Mouse (Mus musculus): ENCODE data around the gene Rac2. TPM values are rescaled to one million over a fixed set of nuclear protein-coding genes. Genes with fewer than 3 reads are reported as not detected.

Rac2 gene
- polyA plus RNA-seq, 1 experiment from 2014 or later: 13.0 TPM

DNA sequence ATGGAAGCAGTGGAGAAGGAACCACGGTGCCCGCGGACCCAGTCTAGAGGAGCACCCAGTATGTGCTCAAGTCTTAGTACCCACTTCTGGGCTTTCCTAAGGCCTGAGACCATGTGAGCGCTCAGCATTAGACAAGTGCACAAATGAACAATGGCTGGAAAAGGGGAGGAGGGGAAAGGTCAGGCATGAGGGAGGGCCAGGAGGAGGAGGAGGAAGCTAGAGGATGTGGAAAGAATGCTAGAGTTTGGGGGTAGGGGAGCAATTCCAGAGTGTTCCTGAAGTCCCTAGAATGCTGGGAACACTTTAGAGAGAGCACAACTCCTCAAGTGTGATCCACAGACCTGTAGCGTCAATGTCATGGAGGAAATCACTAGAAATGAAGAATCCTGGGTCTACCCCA is 48.4 kb downstream of the Rac2 start:
- Histone ChIP-seq H3K27me3 (ENCODE audit: insufficient read depth, poor library complexity, severe bottlenecking) (peaks cover 17% of the 10 kb centered on the region; the same call in 1 of the 2 replicates), H3K9me3 (no peaks in the 10 kb centered on the region), H3K4me1 (peaks cover 44% of the 10 kb centered on the region), H3K36me3 (peaks cover 5% of the 10 kb centered on the region), H3K27ac (no peak overlapping the region; the same call in 1 of the 2 replicates), H3K4me3 (no peak overlapping the region)
- no peak for DNase-seq (ENCODE audit: low spot score)
- WGBS: 84% methylated on average over 5 of the region's 5 CpGs

DNA sequence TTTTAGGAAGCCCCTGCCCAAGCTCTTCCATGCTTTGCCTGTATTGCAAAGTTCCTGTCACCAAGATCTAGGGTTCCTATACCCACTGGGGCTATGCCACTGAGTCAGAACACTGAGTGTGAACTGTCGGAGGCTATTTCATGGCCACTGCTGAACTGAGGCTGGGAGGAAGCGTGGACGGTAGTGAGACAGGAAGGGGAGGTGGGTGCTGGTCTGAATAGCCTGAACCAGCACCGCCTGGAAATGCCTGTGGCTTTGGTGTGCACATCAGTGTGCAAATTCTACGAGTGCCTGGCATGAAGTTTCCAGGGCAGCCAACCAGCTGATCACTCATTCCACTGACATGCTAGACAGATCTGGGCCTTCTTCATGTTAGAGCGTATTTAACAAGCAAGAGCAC is 50.7 kb downstream of the Rac2 start:
- no peak overlapping the region for H3K4me3 ChIP-seq
- 77% methylated on average over 6 of the region's 6 CpGs for WGBS
- no peaks in the 10 kb centered on the region for H3K9me3 ChIP-seq
- no peak for DNase-seq (ENCODE audit: low spot score)
- peaks cover 5% of the 10 kb centered on the region for H3K36me3 ChIP-seq
- H3K27ac ChIP-seq: no peak overlapping the region
- peaks cover 17% of the 10 kb centered on the region; the same call in 1 of the 2 replicates for H3K27me3 ChIP-seq (ENCODE audit: insufficient read depth, poor library complexity, severe bottlenecking)
- peaks cover 37% of the 10 kb centered on the region for H3K4me1 ChIP-seq

DNA sequence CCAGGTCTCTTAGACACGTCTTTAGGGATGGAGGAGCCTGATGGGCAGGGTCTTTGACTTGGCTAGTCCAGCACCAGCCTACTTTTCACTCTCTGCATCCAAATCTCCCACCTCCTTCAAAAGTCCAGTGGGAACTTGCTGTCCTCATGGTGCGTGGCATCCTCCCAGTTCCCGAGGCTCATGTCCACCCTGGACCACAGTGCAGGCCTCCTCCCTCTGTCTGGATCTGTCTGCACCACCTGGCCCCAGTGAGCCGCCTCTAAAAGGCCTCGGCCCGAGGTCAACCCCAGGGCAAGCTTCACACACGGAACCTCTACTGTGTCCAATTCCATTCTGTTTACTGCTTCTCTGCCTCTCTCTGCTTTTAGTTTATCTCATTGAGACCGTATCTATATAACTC is 51.3 kb downstream of the Rac2 start:
- H3K4me3 ChIP-seq: no peak overlapping the region
- peaks cover 5% of the 10 kb centered on the region for H3K36me3 ChIP-seq
- H3K4me1 ChIP-seq: peaks cover 37% of the 10 kb centered on the region
- no peaks in the 10 kb centered on the region for H3K9me3 ChIP-seq
- WGBS: 77% methylated on average over 8 of the region's 8 CpGs
- no peak overlapping the region for H3K27ac ChIP-seq
- no peak for DNase-seq (ENCODE audit: low spot score)
- H3K27me3 ChIP-seq (ENCODE audit: insufficient read depth, poor library complexity, severe bottlenecking): peaks cover 17% of the 10 kb centered on the region; the same call in 1 of the 2 replicates

DNA sequence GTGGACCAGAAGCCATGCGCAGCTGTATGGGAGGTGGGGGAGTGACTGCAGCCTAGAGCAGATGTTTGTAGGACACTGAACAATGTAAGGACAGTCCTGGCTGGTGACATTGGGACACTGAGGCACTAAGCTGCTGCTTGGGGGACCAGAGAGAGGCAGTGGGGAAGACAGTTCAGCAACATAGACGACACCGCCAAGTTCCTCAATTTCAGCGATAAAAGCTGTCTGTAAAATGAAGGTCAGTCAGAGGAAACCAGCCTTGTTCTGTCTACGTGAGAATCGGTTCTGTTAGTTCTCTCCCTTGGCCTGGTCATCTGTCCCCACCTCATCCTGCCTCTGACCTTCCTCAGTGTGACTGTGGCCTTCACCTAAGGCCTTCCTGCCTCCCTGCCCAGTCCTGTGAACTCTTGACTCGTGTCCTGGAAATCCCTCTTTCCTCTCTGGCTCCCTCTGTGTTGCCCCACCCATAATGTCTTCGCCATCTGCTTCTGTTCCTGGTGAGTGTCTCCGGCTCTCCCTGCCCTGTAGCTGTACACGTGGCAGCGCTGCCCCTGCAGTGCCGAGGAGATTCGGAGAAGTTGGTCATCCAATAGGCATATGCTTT is 52.4 kb downstream of the Rac2 start:
- peaks cover 4% of the 10 kb centered on the region for H3K36me3 ChIP-seq
- DNase-seq (ENCODE audit: low spot score): no peak
- H3K9me3 ChIP-seq: no peaks in the 10 kb centered on the region
- H3K27me3 ChIP-seq (ENCODE audit: insufficient read depth, poor library complexity, severe bottlenecking): peaks cover 17% of the 10 kb centered on the region; the same call in 1 of the 2 replicates
- H3K4me3 ChIP-seq: no peak overlapping the region
- 68% methylated on average over 13 of the region's 13 CpGs for WGBS
- H3K27ac ChIP-seq: 0 out of 2 replicates have a peak overlapping the region, but pooled peaks have one; percentile 22
- H3K4me1 ChIP-seq: peaks cover 37% of the 10 kb centered on the region

DNA sequence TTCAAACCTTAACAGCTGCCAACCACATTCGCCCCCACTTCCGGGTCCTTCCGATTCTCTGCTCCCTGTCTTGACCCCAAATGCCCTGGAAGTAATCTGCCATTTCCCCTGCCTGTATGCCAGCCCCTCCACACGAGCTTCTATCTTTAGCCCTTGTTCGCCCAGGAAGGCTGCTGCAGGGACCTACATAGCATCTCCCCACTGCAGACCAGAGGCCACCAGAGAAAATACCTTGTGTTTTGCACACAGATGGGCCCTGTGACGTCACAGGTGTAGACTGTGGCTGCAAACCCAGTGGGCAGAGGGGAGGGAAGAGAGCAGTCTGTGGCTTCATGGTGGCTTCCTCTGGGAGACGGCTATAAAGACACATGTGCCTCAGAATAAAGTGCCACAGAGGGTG is 54.4 kb downstream of the Rac2 start:
- Histone ChIP-seq H3K27ac (peak overlapping the region; percentile 36; the same call in 1 of the 2 replicates), H3K9me3 (no peaks in the 10 kb centered on the region), H3K36me3 (no peaks in the 10 kb centered on the region), H3K4me3 (no peak overlapping the region), H3K27me3 (ENCODE audit: insufficient read depth, poor library complexity, severe bottlenecking) (no peaks in the 10 kb centered on the region; the same call in 1 of the 2 replicates), H3K4me1 (peaks cover 35% of the 10 kb centered on the region)
- DNase-seq (ENCODE audit: low spot score): no peak
- WGBS: 62% methylated on average over 7 of the region's 7 CpGs

DNA sequence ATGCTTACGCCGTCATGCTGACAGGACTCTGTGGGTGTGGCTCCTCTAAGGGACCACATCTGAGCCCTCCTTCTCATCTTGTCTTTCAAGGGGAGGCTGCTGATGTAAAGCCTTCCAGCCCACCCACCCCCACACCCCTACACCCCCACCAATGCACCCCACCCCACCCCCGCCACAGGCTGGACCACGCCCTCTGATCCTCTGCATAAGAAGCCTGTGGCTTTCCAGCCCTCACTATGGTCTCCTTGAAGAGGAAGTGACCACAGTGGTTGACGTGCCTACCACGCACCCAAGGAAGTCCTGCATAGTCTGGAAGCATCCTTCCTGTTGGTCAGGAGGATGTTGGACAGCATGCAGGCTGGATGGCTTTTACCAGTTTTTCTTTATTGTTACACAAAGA is 56.8 kb downstream of the Rac2 start:
- no peaks in the 10 kb centered on the region for H3K27me3 ChIP-seq (ENCODE audit: insufficient read depth, poor library complexity, severe bottlenecking)
- DNase-seq (ENCODE audit: low spot score): no peak
- H3K4me3 ChIP-seq: no peak overlapping the region
- no peak overlapping the region for H3K27ac ChIP-seq
- WGBS: 75% methylated on average over 6 of the region's 6 CpGs
- no peaks in the 10 kb centered on the region for H3K9me3 ChIP-seq
- H3K4me1 ChIP-seq: peaks cover 22% of the 10 kb centered on the region
- H3K36me3 ChIP-seq: no peaks in the 10 kb centered on the region

DNA sequence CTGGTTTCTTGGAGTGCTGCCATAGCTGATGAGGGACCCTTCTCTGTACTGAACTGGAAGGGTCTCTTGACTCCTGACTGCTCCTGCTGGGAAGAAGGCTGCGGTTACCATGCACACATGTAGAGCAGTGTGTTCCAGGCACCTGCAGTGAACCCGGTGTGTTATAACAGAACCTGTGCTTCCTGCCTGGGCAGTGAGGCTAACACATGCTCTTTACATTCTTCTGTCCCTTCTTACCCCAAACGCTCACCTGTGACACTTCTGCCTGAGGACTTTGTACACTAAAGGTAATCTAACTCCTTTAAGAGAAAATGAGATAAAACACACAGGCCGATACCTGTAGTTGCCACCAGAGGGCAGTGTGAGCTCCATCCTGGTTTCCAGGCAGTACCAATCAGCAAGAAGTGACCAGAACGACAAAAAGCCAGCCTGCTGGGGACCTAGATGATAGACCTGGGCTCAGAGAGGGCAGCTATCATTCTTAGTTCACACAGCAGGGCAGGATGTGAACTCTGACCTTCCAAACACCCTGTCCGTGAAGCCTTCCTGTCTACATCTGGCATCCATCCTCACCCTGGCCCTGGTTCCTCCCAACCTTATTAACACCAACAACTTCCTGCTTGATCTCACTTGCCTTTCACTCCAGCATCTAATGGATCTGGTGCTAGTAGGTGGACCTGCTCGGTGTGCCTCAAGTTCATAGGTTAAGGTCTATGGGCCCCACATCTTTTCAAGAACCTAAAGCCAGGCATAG is 58.0 kb downstream of the Rac2 start:
- Histone ChIP-seq H3K4me3 (no peak overlapping the region), H3K27me3 (ENCODE audit: insufficient read depth, poor library complexity, severe bottlenecking) (no peaks in the 10 kb centered on the region), H3K4me1 (peaks cover 25% of the 10 kb centered on the region), H3K36me3 (no peaks in the 10 kb centered on the region), H3K27ac (peak overlapping the region; percentile 25), H3K9me3 (no peaks in the 10 kb centered on the region)
- WGBS: 30% methylated on average over 7 of the region's 7 CpGs
- DNase-seq (ENCODE audit: low spot score): peak; percentile 86

DNA sequence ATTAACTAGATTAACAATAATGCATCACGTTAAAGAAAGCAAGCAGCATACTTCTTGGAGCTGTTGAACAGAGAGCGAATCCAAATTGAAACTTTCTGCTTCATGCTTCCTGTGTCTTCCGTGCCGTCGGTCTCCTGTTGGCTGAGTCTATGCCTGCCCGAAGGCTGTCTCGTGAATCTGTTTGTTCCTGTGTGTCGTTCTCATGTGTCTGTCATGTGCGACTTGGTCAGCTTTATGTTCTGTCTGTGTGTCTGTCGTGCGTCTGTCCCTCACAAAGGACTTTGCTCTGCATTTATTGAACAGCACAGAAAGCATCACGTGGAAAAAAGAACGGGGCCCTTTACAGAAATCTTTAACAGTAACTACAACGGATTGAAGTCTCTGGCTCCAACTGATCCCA is 59.6 kb downstream of the Rac2 start:
- DNase-seq (ENCODE audit: low spot score): no peak
- peaks cover 22% of the 10 kb centered on the region for H3K4me1 ChIP-seq
- no peak overlapping the region for H3K27ac ChIP-seq
- H3K27me3 ChIP-seq (ENCODE audit: insufficient read depth, poor library complexity, severe bottlenecking): no peaks in the 10 kb centered on the region
- H3K9me3 ChIP-seq: no peaks in the 10 kb centered on the region
- no peak overlapping the region for H3K4me3 ChIP-seq
- H3K36me3 ChIP-seq: no peaks in the 10 kb centered on the region
- WGBS: 83% methylated on average over 14 of the region's 14 CpGs

DNA sequence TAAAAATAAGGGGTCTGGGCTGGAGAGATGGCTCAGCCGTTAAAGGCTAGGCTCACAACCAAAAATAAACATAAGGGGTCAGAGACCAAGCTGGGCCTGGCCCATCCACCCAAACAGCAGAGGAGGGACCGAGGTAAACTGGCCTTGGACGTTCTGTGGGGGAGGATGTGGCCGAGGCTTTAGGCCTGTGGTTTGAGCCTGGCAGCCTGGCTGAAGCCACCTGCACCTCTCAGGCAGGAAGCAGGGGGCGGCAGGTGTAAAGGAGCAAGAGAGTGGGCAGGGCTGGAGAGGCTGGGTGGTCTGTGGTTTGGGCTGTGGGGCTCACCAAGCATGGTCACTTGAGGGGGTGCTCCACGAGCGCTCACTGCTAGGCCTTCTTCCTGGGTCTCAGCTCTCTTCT is 60.6 kb downstream of the Rac2 start:
- H3K36me3 ChIP-seq: no peaks in the 10 kb centered on the region
- no peaks in the 10 kb centered on the region for H3K9me3 ChIP-seq
- 71% methylated on average over 7 of the region's 7 CpGs for WGBS
- peaks cover 18% of the 10 kb centered on the region for H3K4me1 ChIP-seq
- no peak overlapping the region for H3K4me3 ChIP-seq
- no peak overlapping the region for H3K27ac ChIP-seq
- no peaks in the 10 kb centered on the region for H3K27me3 ChIP-seq (ENCODE audit: insufficient read depth, poor library complexity, severe bottlenecking)
- no peak for DNase-seq (ENCODE audit: low spot score)

DNA sequence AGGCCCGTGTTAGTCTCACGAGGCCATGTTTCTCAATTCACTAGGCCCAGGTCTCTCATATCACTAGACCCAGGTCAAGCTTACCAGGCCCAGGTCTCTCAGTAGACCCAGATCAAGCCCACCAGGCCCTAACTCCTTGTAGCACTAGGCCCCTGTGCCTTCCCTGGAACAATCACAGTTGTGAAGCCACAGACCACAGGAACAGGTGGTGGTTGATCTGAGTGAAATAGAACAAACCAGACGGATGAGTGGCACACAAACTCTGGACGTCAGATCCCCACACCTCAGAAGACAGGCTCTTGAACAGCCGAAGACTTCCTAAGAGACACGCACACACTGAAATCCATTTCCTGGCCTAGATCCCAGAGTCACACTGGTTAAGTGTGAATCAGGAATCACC is 61.8 kb downstream of the Rac2 start:
- no peaks in the 10 kb centered on the region for H3K36me3 ChIP-seq
- no peaks in the 10 kb centered on the region for H3K9me3 ChIP-seq
- DNase-seq (ENCODE audit: low spot score): no peak
- H3K4me1 ChIP-seq: peaks cover 18% of the 10 kb centered on the region
- 85% methylated on average over 6 of the region's 6 CpGs for WGBS
- H3K4me3 ChIP-seq: no peak overlapping the region
- no peak overlapping the region for H3K27ac ChIP-seq
- no peaks in the 10 kb centered on the region for H3K27me3 ChIP-seq (ENCODE audit: insufficient read depth, poor library complexity, severe bottlenecking)

DNA sequence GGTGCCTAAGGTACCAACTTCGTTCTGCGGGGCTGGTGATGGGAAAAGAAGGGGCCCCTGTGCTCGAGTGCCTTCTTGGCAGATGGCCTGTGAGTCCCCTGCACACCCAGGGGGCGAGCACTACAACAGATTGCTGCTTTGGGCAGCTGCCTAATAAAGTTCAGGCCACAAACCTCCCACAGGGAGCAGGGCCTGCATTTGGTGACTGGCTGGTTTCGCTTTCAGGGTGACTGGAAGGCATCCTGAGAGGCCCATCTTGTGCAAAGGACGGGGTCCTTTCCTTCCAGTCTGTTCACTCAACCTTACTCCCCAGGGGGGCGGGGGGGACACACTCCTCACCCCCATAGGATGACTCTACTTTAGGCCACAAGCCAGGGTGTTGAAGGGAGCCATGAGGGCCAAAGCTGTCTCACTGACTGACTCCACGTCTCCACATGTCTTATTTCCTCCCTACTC is 62.4 kb downstream of the Rac2 start:
- no peaks in the 10 kb centered on the region for H3K36me3 ChIP-seq
- H3K27ac ChIP-seq: peak overlapping the region; percentile 53
- no peaks in the 10 kb centered on the region for H3K27me3 ChIP-seq (ENCODE audit: insufficient read depth, poor library complexity, severe bottlenecking)
- H3K9me3 ChIP-seq: no peaks in the 10 kb centered on the region
- peaks cover 18% of the 10 kb centered on the region for H3K4me1 ChIP-seq
- WGBS: 70% methylated on average over 8 of the region's 8 CpGs
- DNase-seq (ENCODE audit: low spot score): no peak
- no peak overlapping the region for H3K4me3 ChIP-seq

DNA sequence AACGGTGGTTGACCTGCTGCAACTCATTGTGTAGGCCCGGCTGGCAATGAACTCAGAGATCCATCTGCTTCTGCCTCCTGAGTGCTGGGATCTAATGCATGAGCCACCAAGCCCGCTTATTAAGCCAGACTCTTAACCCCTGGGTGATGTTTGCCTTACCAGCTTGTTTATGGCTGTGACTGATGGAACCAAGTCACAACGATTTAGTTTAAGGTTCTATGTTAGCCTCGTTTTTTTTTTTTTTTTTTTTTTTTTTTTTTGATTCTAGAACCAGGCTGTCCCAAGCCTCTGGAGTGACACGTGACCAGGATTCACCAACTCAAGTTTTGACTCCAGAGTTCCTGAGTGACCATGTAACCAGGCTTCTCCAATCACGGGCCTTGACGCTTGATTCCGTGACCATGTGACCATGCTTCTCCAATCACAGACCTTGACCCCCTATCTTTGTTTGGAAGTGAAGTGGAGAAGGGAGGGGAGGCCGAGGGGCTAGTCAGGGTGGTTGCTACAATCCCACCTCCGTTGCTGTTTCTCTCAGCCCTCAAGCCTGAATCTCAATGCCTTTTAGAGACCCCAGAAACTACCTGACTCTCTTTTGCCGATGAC is 63.2 kb downstream of the Rac2 start:
- H3K9me3 ChIP-seq: no peaks in the 10 kb centered on the region
- WGBS: 45% methylated on average over 12 of the region's 12 CpGs

More for the DNA sequence above, 63.2 kb downstream of the Rac2 start:
- Histone ChIP-seq H3K4me1 (peaks cover 11% of the 10 kb centered on the region), H3K36me3 (no peaks in the 10 kb centered on the region), H3K27ac (peak overlapping the region; percentile 53), H3K4me3 (peak overlapping the region; percentile 22; the same call in 1 of the 2 replicates), H3K27me3 (ENCODE audit: insufficient read depth, poor library complexity, severe bottlenecking) (no peaks in the 10 kb centered on the region)
- DNase-seq (ENCODE audit: low spot score): no peak
